Mouse (Mus musculus) ES-E14 (cell line): ENCODE measurements around the gene Tnfaip8l2. TPM values are rescaled to one million over a fixed set of nuclear protein-coding genes. Genes with fewer than 3 reads are reported as not detected.

Experiments
- DNase-seq: peaks from one replicate; pipeline ENCODE4 v3.0.0-alpha.2; 2013; ENCODE audit warnings: low read depth, low spot score
- H3K27ac ChIP-seq: 2 replicates; pipeline ENCODE4 v1.5.1; 2012; ENCODE audit warnings: low read depth, mild to moderate bottlenecking, low read length, moderate library complexity, mixed read lengths; ENCODE audit not compliant: poor library complexity, insufficient read depth, severe bottlenecking
- H3K36me3 ChIP-seq: 2 replicates; pipeline ENCODE4 v1.6.1; 2012; ENCODE audit warnings: mild to moderate bottlenecking, low read length, moderate library complexity, mixed read lengths; ENCODE audit not compliant: control insufficient read depth, poor library complexity, insufficient read depth, severe bottlenecking
- H3K4me1 ChIP-seq, 2 experiments: fragments of 150-350 bp in 1 of 2; sonication (generic) in 1 of 2; 2 replicates each; pipeline ENCODE4 v1.6.1; 2012; ENCODE audit warnings: low read length in 2 of 2, mild to moderate bottlenecking in 1 of 2, mixed read lengths in 1 of 2; ENCODE audit not compliant: control insufficient read depth in 2 of 2, insufficient read depth in 2 of 2, poor library complexity in 1 of 2
- H3K4me3 ChIP-seq, 2 experiments: fragments of 150-350 bp in 1 of 2; sonication (generic) in 1 of 2; 2 replicates each; pipeline ENCODE4 v1.5.1; 2012; ENCODE audit warnings: low read length in 2 of 2, low read depth in 1 of 2, mild to moderate bottlenecking in 1 of 2, mixed read lengths in 1 of 2; ENCODE audit not compliant: insufficient read depth in 1 of 2, poor library complexity in 1 of 2, severe bottlenecking in 1 of 2
- H3K9ac ChIP-seq: 2 replicates; pipeline ENCODE4 v1.6.1; 2012; ENCODE audit warnings: low read depth, mild to moderate bottlenecking, low read length, mixed read lengths; ENCODE audit not compliant: poor library complexity, insufficient read depth, severe bottlenecking
- H3K9me3 ChIP-seq: fragments of 150-350 bp; sonication (generic); 2 replicates; pipeline ENCODE4 v1.6.1; 2012; ENCODE audit warnings: low read depth, mild to moderate bottlenecking, low read length; ENCODE audit not compliant: control insufficient read depth, insufficient read depth
- CHD2 ChIP-seq: IDR thresholded peaks from 2 replicates; pipeline ENCODE4 v1.6.1; 2014; ENCODE audit warnings: mild to moderate bottlenecking, low read depth, low read length, inconsistent platforms
- HCFC1 ChIP-seq: IDR thresholded peaks from 2 replicates; pipeline ENCODE4 v1.6.1; 2012; ENCODE audit warnings: low read length, inconsistent platforms, borderline replicate concordance; ENCODE audit not compliant: insufficient read depth
- MAFK ChIP-seq: IDR thresholded peaks from 2 replicates; pipeline ENCODE4 v1.6.1; 2014; ENCODE audit warnings: mild to moderate bottlenecking, low read depth, low read length, inconsistent platforms; ENCODE audit not compliant: insufficient read depth
- ZC3H11A ChIP-seq: IDR thresholded peaks from 2 replicates; pipeline ENCODE4 v1.6.1; 2012; ENCODE audit warnings: low read depth, mild to moderate bottlenecking, inconsistent platforms, low read length, borderline replicate concordance
- ZNF384 ChIP-seq: IDR thresholded peaks from 2 replicates; pipeline ENCODE4 v1.6.1; 2012; ENCODE audit warnings: low read depth, low read length, inconsistent platforms
- in situ Hi-C, 2 experiments: fragments of 600-800 bp; cut with MboI; formaldehyde crosslinking; loops; one replicate each; pipeline ENCODE4 v1.15.1; 2025; ENCODE audit warnings: low sequenced_read_pairs in 2 of 2, inconsistent platforms in 1 of 2; ENCODE audit not compliant: unreplicated experiment in 2 of 2
- total RNA-seq: library from RNA; depleted of rRNA; stranded (reverse); fragments of 300-350 nt; gene quantifications from 2 replicates; pipeline ENCODE4 v1.2.3, GENCODE M21; 2012

The Tnfaip8l2 gene
- total RNA-seq, 1 experiment = 1.0 TPM

GRCm38 (mm10) chr3:95153874-95154273, 11.7 kb upstream of the Tnfaip8l2 start:
- H3K27ac ChIP-seq = no peak overlapping the region; the same call in 1 of the 2 replicates
- H3K9ac ChIP-seq = no peak overlapping the region
- DNase-seq = no peak
- no peaks in the 10 kb centered on the region for H3K36me3 ChIP-seq
- no peaks in the 10 kb centered on the region for H3K4me1 ChIP-seq
- TF ChIP-seq ZC3H11A = no peak
- no peak for TF ChIP-seq MAFK
- TF ChIP-seq HCFC1 = no peak
- TF ChIP-seq ZNF384 = no peak
- TF ChIP-seq CHD2 = no peak
- no peaks in the 10 kb centered on the region for H3K9me3 ChIP-seq
- in situ Hi-C loops = no loop called here
- no peak overlapping the region for H3K4me3 ChIP-seq

- in situ Hi-C loops = no loop called here
- Histone ChIP-seq H3K36me3 (no peaks in the 10 kb centered on the region), H3K9me3 (no peaks in the 10 kb centered on the region), H3K9ac (no peak overlapping the region), H3K4me1 (no peaks in the 10 kb centered on the region), H3K4me3 (no peak overlapping the region), H3K27ac (no peak overlapping the region)
- TF ChIP-seq HCFC1 = no peak
- no peak for TF ChIP-seq ZC3H11A
- no peak for TF ChIP-seq CHD2
- TF ChIP-seq ZNF384 = no peak
- no peak for DNase-seq
Measured at GRCm38 (mm10) chr3:95147924-95148323, 5.8 kb upstream of the Tnfaip8l2 start.

GRCm38 (mm10) chr3:95142617-95143011, 454 bp upstream of the Tnfaip8l2 start:
- Histone ChIP-seq H3K36me3 (no peaks in the 10 kb centered on the region), H3K9ac (no peak overlapping the region), H3K4me1 (peaks cover 0 to 17% of the 10 kb centered on the region in 2 experiments; a peak in 2 of 4 replicates), H3K4me3 (no peak overlapping the region), H3K27ac (no peak overlapping the region), H3K9me3 (no peaks in the 10 kb centered on the region)
- TF ChIP-seq CHD2 (no peak), ZC3H11A (peak; percentile 47), ZNF384 (no peak)
- no peak for DNase-seq
- in situ Hi-C loops = no loop called here

- no peak for DNase-seq
- in situ Hi-C loops = no loop called here
- no peak for TF ChIP-seq ZNF384
- TF ChIP-seq ZC3H11A = no peak
- no peak for TF ChIP-seq MAFK
- H3K4me3 ChIP-seq = no peak overlapping the region
- H3K9ac ChIP-seq = no peak overlapping the region
- no peaks in the 10 kb centered on the region for H3K9me3 ChIP-seq
- no peaks in the 10 kb centered on the region for H3K36me3 ChIP-seq
- H3K4me1 ChIP-seq = peaks cover 0 to 17% of the 10 kb centered on the region in 2 experiments; a peak in 2 of 4 replicates
- no peak overlapping the region for H3K27ac ChIP-seq
Measured at GRCm38 (mm10) chr3:95141474-95141873, 686 bp downstream of the Tnfaip8l2 start.

- Histone ChIP-seq H3K36me3 (no peaks in the 10 kb centered on the region), H3K27ac (no peak overlapping the region), H3K9me3 (no peaks in the 10 kb centered on the region), H3K9ac (peak overlapping the region; percentile 51), H3K4me1 (peaks cover 0 to 17% of the 10 kb centered on the region in 2 experiments; a peak in 2 of 4 replicates), H3K4me3 (peak overlapping the region; percentile 31 to 47)
- TF ChIP-seq CHD2 = no peak
- TF ChIP-seq MAFK = no peak
- no peak for TF ChIP-seq ZC3H11A
- TF ChIP-seq ZNF384 = no peak
- TF ChIP-seq HCFC1 = no peak
- in situ Hi-C loops = no loop called here
- no peak for DNase-seq
Measured at GRCm38 (mm10) chr3:95140795-95141194, 1.4 kb downstream of the Tnfaip8l2 start.
